Mouse (Mus musculus) kidney, adult 8-10 months (tissue): ENCODE results near the gene Cited4.

Experiments used
- DNase-seq, 2 experiments: peaks; one replicate each; pipeline ENCODE4 v3.0.0; 2022

Cited4 gene

DNA sequence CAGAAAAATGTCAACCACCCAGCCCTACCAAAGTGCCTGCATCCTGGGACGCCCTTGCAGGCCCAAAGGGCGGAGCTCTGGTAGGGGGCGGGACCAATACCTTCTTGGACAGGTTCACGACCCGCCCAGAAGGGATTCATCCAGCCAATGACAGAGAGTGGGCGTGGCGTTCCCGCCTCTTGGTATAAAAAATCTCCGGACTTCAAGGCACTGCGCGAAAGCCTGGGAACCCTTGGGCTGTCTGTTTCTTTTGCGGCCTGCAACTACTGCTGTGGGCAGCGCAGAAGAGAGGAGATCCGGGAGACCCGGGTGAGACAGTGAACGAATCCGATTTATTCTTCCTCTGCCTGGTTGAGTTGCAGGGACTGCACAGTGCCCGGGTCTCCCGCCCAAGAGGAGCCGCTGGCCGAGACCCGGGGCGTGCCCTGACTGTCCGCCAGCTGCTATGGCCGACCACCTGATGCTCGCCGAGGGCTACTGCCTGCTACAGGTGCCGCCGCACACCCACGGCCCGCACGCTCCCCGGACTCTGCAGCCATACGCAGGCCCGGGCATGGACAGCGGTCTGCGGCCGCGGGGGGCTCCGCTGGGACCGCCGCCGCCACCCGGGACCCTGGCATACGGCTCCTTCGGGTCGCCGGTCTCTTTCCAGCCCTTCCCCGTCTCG is at the start of gene Cited4:
Cited4 (plus strand) TSS at position 215 of the 667 bp plus-strand sequence.
- DNase-seq, result peak; percentile 94 to 97

DNA sequence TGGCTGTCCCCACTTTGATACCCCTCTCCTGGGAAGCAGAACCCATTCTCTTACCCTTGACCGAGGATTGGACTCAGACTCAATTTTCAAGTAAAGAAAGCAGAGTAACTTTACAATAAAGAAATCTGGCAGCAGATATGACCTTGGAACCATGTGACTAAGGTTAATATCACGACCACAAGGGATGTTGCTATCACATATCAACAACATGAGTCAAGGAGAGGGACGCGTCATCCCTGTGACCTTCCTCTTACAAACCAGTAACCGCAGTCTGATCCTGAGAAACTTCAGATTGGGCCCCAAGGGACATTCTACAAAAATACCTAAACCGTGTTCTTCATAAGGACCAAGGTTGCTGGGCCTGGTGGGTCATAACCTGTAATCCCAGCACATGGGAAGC is 38.6 kb upstream of the Cited4 start:
- no peak for DNase-seq

GRCm38 (mm10) chr4:120630218-120630931 is 36.0 kb upstream of the Cited4 start:
- DNase-seq, result no peak

DNA sequence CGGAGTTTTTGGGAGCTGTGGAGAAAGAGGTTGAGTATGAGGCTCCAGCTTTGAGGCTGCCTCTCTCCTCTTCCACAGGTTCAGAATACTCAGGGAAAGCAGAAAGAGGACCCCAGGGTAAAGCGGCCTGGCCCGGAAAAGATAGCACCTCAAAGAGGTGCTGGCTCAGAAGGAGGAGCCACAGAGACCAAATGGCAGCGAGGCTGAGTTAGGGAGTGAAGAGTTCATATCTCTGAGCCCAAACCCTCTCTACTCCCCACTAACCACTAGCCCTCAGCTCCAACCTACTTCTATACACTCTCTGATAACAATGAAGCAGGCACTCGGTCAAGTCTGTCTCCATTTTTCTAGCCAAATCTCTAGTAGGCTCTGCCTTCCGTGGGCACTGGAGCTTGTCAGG is 34.5 kb upstream of the Cited4 start:
- no peak for DNase-seq

- no peak for DNase-seq
These were observed 31.0 kb upstream of the Cited4 start for GRCm38 (mm10) chr4:120635351-120635750.

DNA sequence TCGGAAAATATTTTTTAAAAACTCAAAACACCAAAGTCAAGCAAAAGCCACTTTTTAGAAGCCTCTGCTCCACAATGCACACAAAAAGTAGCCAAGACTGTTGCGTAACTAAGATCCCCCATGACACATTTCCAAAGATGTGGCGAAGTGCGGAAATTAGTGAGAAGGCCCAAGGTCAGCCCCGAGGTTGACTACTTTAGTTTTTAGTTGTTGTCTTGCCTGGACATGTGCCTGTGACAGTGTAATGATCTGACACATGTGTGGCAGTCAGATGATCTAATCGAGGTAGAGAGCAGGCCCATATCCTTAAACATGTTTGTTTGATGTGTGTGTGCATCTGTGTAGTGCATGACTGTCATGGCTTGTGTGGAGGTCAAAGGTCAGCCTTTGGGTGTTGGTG is 24.4 kb upstream of the Cited4 start:
- DNase-seq, result no peak

DNA sequence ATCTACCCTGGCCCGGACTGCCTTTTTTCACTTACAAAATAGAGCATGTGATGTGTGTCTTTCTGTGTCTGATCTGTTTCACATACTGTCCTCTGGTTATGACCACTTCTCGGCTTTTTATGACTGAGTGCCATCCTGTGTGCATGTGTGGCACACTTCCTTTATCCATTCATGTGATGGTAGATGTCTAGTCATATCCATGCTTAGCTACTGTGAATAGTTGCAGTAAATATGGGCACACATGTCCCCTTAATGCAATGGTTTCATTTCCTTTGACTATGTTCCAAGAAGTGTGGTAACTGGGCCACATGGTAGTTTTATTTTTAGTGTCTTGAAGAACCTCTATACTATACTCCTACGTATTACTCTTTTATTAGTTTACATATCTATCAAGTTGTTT is 22.5 kb upstream of the Cited4 start:
- no peak for DNase-seq

DNA sequence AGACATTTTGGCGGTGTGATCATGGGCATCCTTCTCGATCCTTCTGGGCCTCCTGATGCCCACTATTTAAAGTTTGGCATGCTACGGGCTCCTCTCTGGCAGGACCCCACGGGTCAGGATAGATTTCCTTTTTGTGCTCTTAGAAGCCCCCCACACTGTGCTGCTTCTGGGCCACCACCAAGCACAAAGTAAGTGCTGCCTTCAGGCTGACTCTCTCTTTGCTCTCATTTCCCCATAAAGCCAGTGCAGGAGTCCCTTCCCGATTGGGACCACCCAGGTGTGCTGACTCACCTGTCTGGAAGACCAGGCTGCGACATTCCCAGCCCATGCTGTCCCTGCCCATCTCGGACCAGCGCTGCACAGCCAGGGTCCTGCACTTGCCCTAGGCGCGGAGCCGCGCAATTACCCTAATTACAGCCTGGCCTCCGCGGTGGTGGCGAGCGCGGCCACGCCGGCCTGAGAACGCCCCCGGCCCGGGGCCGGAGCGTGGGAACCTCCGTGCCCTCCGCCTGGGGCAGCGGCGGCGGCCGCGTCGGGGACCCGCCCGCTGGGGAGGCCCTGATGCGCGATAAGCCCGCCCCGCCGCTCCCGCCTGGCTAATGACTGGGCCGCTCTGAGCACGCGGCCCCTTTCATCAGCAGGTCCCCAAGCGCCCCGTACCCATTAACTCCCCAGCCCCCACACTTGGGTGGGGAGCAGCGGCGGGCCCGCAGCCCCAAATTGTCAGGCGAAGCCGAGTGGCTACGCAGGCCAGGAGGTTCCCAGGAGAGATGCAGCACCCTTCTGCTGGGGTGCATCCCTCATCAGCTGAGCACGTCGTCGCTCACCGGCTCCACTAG is 16.8 kb upstream of the Cited4 start:
- DNase-seq, result no peak

- no peak for DNase-seq
These were observed 16.2 kb upstream of the Cited4 start for GRCm38 (mm10) chr4:120650208-120650592.

GRCm38 (mm10) chr4:120655898-120656297 is 10.5 kb upstream of the Cited4 start:
- DNase-seq, result no peak

- no peak for DNase-seq
These were observed 5.9 kb upstream of the Cited4 start for GRCm38 (mm10) chr4:120660485-120660884.

- no peak for DNase-seq
These were observed 1.8 kb upstream of the Cited4 start for GRCm38 (mm10) chr4:120664601-120665000.

DNA sequence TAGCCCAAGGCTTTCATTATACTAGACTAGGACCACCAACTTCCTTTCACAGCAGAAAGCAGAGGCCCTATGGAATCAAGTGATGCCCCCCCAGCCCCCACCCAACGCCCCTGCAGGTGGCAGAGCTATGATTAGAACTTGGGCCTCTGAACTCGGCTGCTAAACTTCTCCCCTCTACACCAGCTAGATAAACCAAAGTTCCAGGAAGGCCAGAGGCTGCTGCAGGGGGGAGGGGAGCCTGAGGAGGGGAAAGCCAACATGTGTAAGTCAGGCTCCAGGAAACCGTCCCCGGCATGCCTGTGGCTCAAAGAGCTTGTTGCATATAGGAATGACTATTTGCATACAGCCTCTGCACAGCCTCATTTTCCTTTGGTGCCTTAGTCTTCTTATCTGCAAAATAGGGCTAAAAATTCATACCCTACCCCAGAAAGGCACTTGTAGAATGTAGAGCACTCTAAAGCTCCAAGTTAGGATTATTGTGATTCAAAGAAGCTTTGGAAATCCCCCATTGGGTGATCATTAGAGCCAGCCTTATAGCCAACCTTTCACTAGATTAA is 1.1 kb upstream of the Cited4 start:
- no peak for DNase-seq

GRCm38 (mm10) chr4:120665782-120666181 is 590 bp upstream of the Cited4 start:
- DNase-seq, result no peak

DNA sequence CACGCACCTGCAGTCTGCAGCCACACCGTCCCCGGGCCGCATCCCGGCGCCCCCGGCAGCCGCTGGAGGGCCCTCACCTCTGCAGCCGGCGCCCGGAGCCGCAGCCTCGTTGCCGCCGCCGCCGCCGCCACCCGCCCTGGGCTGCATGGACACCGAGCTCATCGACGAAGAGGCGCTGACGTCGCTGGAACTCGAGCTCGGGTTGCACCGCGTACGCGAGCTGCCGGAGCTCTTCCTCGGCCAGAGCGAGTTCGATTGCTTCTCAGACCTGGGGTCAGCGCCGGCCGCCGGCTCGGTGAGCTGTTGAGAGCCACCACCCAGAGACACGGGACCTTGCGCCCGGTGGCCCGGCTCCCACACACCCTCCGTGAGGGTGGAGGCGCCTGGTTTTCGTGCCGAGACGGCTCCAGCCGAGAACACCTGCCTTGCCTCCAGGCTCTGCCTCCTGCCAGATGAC is 701 bp downstream of the Cited4 start:
- peak; percentile 34 to 45 for DNase-seq

DNA sequence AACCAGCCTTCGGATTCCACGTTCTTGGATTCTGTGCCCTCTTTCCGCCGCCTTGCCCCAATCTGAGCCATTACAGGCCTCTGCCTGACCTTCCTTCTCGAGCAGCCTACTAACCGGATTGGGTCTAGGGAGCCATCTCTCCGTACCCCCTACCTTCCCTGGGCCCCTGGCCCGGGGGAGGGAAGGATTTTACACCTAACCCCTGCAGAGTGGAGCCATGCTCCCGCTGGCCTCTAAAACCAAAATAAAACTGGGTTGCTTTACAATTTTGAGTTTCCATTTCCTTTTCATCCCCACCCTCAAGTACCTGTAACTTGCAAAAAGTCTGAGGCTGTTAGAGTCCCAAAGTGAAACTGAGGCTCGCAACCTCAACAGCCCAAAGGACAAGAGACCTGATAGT is 1.2 kb downstream of the Cited4 start:
- DNase-seq, result no peak

DNA sequence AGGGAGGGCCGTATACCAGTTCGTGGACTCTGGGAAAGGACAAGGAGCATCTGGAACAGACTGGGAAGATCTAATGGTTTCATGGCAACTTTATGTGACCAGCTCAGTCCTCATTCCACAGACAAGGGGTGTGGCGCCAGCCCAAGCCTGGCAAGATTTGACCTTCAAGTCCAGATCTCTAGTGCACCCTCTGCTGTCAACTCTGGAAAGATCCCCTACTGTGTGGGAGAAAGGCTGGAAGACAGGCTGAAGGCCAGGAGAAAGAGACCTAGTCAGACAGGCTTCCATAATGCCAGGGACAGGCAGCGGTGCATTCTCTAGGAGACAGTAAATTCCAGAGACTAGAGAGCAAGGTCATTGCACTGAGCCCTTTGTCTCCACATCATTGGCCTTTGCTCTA is 2.2 kb downstream of the Cited4 start:
- DNase-seq, result peak; percentile 29 to 46

GRCm38 (mm10) chr4:120669585-120669984 is 3.2 kb downstream of the Cited4 start:
- no peak for DNase-seq

DNA sequence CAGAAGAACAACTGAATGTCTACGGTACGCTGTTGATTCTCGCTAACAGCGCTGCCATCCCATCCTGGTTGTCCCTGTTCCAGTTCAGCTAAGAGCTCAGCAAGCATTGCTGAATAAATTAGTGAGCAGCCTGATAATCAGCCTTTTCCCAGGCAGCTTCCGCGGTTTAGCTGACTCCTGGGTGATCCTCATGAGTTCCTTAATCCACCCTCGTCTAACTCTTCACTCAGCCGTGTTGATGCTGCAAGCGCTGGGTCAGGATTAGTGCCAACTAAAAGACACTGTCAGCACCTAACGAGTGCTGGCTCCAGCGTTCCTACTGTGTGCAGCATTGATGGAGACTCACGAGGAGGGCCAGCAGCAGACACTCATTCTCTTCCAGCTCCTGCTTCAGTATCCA is 4.7 kb downstream of the Cited4 start:
- DNase-seq, result no peak

DNA sequence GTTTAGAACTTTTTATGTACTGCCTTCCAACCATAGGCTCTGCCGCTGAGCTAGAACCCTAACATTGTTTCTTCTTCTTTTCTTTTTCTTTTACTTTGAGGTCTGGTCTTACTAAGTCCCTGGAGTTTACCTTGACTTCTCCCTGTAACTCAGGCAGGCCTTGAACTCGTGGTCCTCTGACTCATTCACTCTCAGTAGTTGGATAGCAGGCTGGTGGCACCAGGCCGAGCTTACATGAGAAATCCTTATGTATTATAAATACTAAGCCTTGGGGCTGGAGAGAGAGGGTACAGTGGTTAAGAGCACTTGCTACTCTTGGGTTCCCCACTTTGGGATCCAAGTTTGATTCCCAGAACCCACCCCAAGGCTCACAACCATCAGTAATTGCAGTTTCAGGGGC is 7.2 kb downstream of the Cited4 start:
- no peak for DNase-seq

DNA sequence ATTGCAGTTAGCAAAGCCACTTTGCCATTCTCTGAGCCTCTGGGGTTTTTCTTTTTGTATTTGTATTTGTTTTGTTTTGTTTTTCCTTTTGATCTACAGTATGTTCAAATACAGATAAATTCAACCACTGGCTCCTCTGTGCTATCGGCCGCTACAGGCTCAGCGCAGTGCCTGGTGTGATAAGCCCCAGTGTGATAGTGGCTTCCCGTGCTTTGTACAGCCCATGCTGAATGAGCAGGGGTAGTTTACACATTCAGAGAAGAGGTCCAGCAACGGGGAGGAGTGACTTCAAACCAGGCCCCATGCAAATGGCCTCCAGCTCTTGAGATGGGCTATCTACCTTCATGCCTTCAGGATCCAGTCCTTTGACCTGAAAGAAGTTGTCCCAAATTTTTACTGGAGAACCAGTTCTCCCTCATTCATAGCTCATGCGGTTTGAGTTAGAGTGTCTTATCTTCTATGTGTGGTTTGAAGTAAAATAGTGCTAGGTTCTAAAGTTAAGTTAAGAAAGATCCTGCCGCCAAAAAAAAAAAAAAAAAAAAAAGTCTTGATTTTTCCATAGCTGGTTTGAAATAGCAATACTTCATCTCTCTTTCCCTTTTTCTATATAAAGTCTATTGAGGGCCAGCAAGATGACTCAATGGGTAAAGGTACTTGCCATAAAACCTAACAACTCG is 8.5 kb downstream of the Cited4 start:
- no peak for DNase-seq

- DNase-seq, result no peak
These were observed 9.3 kb downstream of the Cited4 start for GRCm38 (mm10) chr4:120675640-120676039.

DNA sequence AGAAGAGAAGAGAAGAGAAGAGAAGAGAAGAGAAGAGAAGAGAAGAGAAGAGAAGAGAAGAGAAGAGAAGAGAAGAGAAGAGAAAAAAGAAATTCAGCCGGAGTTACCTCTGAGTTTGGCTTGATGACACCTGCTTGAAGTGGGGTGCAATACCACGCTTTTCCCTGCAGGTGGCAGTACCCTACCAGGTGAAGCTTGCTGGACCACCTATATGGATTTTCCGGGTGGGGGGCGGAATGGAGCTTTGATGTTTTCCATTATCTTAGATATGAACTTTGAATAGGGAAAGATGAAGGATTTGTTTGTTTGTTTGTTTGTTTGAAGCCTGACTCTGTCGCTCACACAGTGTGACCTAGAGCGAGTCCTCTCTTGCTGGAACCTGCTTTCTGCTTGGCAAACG is 14.6 kb downstream of the Cited4 start:
- peak in 1 of 2 experiments; percentile 26 for DNase-seq
